Mouse (Mus musculus): ENCODE measurements at regions not wholly inside any gene's neighbourhood (a gene's known extent, or its start where the extent isn't known, plus 50 kb on each side); places are given as distances from the start of the nearest gene placed in this dataset.
"Not testable (repeated sequence)": the region's sequence is repeated elsewhere in the genome, so short reads cannot be mapped to it uniquely, and the experiment has no call there.

DNA sequence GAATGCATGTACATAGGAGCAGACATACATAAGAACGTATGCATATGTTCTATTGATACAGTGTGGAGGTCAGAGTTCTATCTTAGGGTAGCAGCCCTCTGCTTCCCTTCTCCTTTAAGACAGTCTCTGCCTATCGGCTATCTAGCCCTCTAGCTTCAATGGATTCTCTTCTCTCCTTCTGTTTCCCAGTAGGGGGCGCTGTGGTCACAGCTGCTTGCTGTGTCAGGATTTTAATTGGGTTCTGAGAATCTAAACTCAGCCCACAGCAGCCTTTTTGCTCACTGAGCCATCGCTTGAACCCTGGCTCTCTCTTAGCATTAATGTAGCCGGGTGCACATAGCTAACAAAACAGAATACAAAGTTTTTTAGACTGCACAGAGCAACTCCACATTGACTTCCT is 88.8 kb upstream of the Ttc29 start (continued):
- no peak for TF ChIP-seq RCOR1 (IDR thresholded peaks at IDR 0.05; ENCODE audit: low read depth, low read length)
- TF ChIP-seq MAFK (IDR thresholded peaks at IDR 0.05; ENCODE audit: borderline replicate concordance, low read depth, low read length), result no peak
- TF ChIP-seq GATA1 (IDR thresholded peaks at IDR 0.05; ENCODE audit: low read depth, low read length), result no peak
- no peak for TF ChIP-seq BHLHE40 (IDR thresholded peaks at IDR 0.05; ENCODE audit: borderline replicate concordance, low read depth, low read length)
- TF ChIP-seq TBP (IDR thresholded peaks at IDR 0.05; ENCODE audit: low read depth, low read length), result no peak
- TF ChIP-seq USF1 (IDR thresholded peaks at IDR 0.05; ENCODE audit: low read depth, low read length), result no peak
- TF ChIP-seq MXI1 (IDR thresholded peaks at IDR 0.05; ENCODE audit: low read depth, low read length), result no peak
- TF ChIP-seq ZKSCAN1 (IDR thresholded peaks at IDR 0.05; ENCODE audit: low read depth, low read length), result no peak
- TF ChIP-seq ZMIZ1 (IDR thresholded peaks at IDR 0.05; ENCODE audit: low read depth, low read length), result no peak
- no peak for TF ChIP-seq CHD2 (IDR thresholded peaks at IDR 0.05; ENCODE audit: low read length)
- TF ChIP-seq MYB (IDR thresholded peaks at IDR 0.05; ENCODE audit: low read depth, low read length), result no peak

DNA sequence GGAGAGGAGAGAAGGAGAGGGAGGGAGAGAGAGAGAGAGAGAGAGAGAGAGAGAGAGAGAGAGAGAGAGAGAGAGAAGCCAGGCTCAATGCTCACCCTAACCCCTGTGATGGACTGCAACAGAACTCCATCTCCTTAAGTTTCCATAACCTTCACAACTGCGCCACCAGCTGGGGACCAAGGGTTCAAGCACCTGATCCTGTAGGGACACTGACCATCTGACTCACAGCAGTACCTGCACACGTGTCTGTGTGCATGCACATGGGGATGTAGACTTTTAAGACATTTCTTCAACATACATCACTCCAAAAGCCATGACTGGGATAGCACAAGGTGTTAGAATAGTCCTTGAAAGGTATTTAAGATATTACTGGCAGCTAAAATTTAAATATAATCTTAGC is 85.2 kb upstream of the Ttc29 start:
- DNase-seq (ENCODE audit: low read depth, low spot score), result peak; percentile 41
- H3K79me2 ChIP-seq (ENCODE audit: control insufficient read depth, insufficient read depth, low read length, poor library complexity), result no peaks in the 10 kb centered on the region
- no peak overlapping the region for H3K27ac ChIP-seq (ENCODE audit: control insufficient read depth, low read depth, low read length)
- H3K9ac ChIP-seq (ENCODE audit: control insufficient read depth, low read depth, low read length, poor library complexity, severe bottlenecking), result no peak overlapping the region
- H3K36me3 ChIP-seq (ENCODE audit: control insufficient read depth in 1 of 2, insufficient read depth in 2 of 2, low read length in 2 of 2), result no peaks in the 10 kb centered on the region
- H3K4me1 ChIP-seq (ENCODE audit: control insufficient read depth in 1 of 2, insufficient read depth in 2 of 2, low read length in 2 of 2), result no peaks in the 10 kb centered on the region
- no peak overlapping the region for H3K4me3 ChIP-seq (ENCODE audit: control insufficient read depth in 1 of 2, insufficient read depth in 1 of 2, low read depth in 2 of 2, low read length in 2 of 2)
- H3K27me3 ChIP-seq (ENCODE audit: control insufficient read depth in 1 of 2, insufficient read depth in 2 of 2, low read length in 2 of 2), result no peaks in the 10 kb centered on the region
- TF ChIP-seq MYC (IDR thresholded peaks at IDR 0.05; ENCODE audit: low read depth, low read length) (no peak), GABPA (IDR thresholded peaks at IDR 0.05; ENCODE audit: low read depth, low read length) (no peak), POLR2AphosphoS2 (IDR thresholded peaks at IDR 0.05; ENCODE audit: low read length) (no peak), GATA1 (IDR thresholded peaks at IDR 0.05; ENCODE audit: low read depth, low read length) (no peak), MAFK (IDR thresholded peaks at IDR 0.05; ENCODE audit: borderline replicate concordance, low read depth, low read length) (no peak), CTCF (IDR thresholded peaks at IDR 0.05 in 2 of 3, conservative IDR thresholded peaks at IDR 0.05 in 1 of 3; ENCODE audit: control insufficient read depth in 1 of 3, insufficient read depth in 1 of 3, low read depth in 2 of 3, low read length in 3 of 3, poor library complexity in 1 of 3, severe bottlenecking in 1 of 3) (peak; percentile 11 to 49 (median 44); a peak in 3 of 6 replicates), SMC3 (IDR thresholded peaks at IDR 0.05; ENCODE audit: low read depth, low read length) (peak; percentile 55), RAD21 (IDR thresholded peaks at IDR 0.05; ENCODE audit: low read depth, low read length) (peak; percentile 31), EP300 (IDR thresholded peaks at IDR 0.05; ENCODE audit: low read depth in 1 of 2, low read length in 2 of 2) (no peak), USF2 (IDR thresholded peaks at IDR 0.05; ENCODE audit: borderline replicate concordance in 1 of 2, insufficient read depth in 1 of 2, low read depth in 1 of 2, low read length in 2 of 2) (no peak)
- no peaks in the 10 kb centered on the region for H3K9me3 ChIP-seq (replicated peaks; ENCODE audit: insufficient read depth, low read length)

DNA sequence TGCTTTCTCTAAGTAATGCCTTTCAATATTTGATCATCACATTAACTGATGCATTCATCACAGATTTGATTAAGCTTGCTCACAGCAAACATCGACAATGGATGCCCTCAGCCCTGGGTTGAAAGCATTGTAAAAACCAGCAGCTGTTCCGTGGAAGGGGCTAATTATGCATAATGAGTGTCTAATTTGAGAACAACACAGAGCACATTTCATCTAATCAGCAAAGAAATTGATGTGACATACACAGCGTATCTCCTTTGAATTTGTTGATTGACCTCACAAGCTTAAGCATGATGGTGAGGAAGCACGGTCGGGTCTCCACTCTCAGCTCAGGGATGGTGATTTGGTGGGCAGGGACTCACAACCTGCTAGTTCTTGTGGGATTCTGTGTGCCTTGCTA is 84.0 kb upstream of the Ttc29 start:
- Histone ChIP-seq H3K9me3 (replicated peaks; ENCODE audit: insufficient read depth, low read length) (no peaks in the 10 kb centered on the region), H3K27me3 (ENCODE audit: control insufficient read depth in 1 of 2, insufficient read depth in 2 of 2, low read length in 2 of 2) (no peaks in the 10 kb centered on the region), H3K27ac (ENCODE audit: control insufficient read depth, low read depth, low read length) (no peak overlapping the region), H3K79me2 (ENCODE audit: control insufficient read depth, insufficient read depth, low read length, poor library complexity) (no peaks in the 10 kb centered on the region), H3K4me3 (ENCODE audit: control insufficient read depth in 1 of 2, insufficient read depth in 1 of 2, low read depth in 2 of 2, low read length in 2 of 2) (no peak overlapping the region), H3K4me1 (ENCODE audit: control insufficient read depth in 1 of 2, insufficient read depth in 2 of 2, low read length in 2 of 2) (no peaks in the 10 kb centered on the region), H3K9ac (ENCODE audit: control insufficient read depth, low read depth, low read length, poor library complexity, severe bottlenecking) (no peak overlapping the region), H3K36me3 (ENCODE audit: control insufficient read depth in 1 of 2, insufficient read depth in 2 of 2, low read length in 2 of 2) (no peaks in the 10 kb centered on the region)
- no peak for TF ChIP-seq ZKSCAN1 (IDR thresholded peaks at IDR 0.05; ENCODE audit: low read depth, low read length)
- no peak for TF ChIP-seq POLR2AphosphoS2 (IDR thresholded peaks at IDR 0.05; ENCODE audit: low read length)
- TF ChIP-seq TAL1 (IDR thresholded peaks at IDR 0.05; ENCODE audit: low read length), result no peak
- TF ChIP-seq CHD1 (IDR thresholded peaks at IDR 0.05; ENCODE audit: low read depth, low read length), result no peak
- no peak for TF ChIP-seq BHLHE40 (IDR thresholded peaks at IDR 0.05; ENCODE audit: borderline replicate concordance, low read depth, low read length)
- no peak for TF ChIP-seq RCOR1 (IDR thresholded peaks at IDR 0.05; ENCODE audit: low read depth, low read length)
- TF ChIP-seq USF2 (IDR thresholded peaks at IDR 0.05; ENCODE audit: borderline replicate concordance in 1 of 2, insufficient read depth in 1 of 2, low read depth in 1 of 2, low read length in 2 of 2), result no peak
- DNase-seq (ENCODE audit: low read depth, low spot score), result no peak

DNA sequence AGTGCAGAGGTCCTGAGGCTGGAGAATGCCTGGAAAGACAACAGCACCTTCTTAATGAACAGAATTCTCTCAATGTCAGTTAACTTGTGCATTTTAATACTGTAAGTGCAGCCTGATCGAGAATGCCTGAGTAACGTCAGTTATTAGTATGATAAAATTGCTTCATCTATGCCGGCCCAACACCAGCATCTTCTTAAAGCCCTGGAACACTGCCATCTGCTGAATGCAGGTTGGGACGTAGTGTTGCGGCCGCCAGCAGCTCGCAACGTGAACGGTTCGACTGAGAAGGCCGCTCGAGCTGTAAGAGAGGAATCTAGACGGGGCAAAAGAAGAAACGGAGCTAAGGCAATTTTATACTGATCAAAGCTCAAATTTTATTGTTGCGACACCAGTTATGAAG is 73.6 kb upstream of the Ttc29 start:
- not testable (repeated sequence) for H3K9ac ChIP-seq (ENCODE audit: control insufficient read depth, low read depth, low read length, poor library complexity, severe bottlenecking); H3K27ac ChIP-seq (ENCODE audit: control insufficient read depth, low read depth, low read length); H3K79me2 ChIP-seq (ENCODE audit: control insufficient read depth, insufficient read depth, low read length, poor library complexity); H3K36me3 ChIP-seq (ENCODE audit: control insufficient read depth in 1 of 2, insufficient read depth in 2 of 2, low read length in 2 of 2); H3K9me3 ChIP-seq (replicated peaks; ENCODE audit: insufficient read depth, low read length); DNase-seq (ENCODE audit: low read depth, low spot score); H3K27me3 ChIP-seq (ENCODE audit: control insufficient read depth in 1 of 2, insufficient read depth in 2 of 2, low read length in 2 of 2); H3K4me3 ChIP-seq (ENCODE audit: control insufficient read depth in 1 of 2, insufficient read depth in 1 of 2, low read depth in 2 of 2, low read length in 2 of 2); H3K4me1 ChIP-seq (ENCODE audit: control insufficient read depth in 1 of 2, insufficient read depth in 2 of 2, low read length in 2 of 2)
